In the genomic region with DNA sequence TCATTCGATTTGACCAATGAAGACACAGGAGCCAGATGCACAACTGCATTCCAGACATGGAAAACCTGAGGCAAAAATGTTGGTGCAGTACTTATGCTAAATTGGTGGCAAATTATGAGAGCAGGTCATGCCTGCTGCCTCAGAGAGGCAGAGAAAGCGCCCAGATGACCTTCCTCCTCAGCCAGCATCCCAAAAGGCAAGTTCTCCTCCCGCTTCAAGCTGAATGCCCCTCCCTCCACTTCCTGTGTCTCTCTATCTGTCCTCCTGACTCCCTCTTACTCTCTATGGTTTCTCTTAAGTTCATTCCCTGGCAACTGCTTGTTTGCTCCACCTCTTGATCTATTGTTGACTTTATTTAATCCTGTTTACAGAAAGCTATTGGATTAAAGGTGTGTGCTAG, we compare ENCODE assay signal across 23 mouse cellular contexts. TPM values are rescaled to one million over a fixed set of nuclear protein-coding genes. Genes with fewer than 3 reads are reported as not detected.
"Had no signal": no experiment of that assay in that cellular context is flagged by ENCODE, and none has a peak within 500 bp of the region (broad histone marks: within the 10 kb centered on the region; RNA-seq: fewer than 3 reads in every experiment).

No protein-coding gene starts in this region.

- H3K36me3 ChIP-seq: limb, embryonic 12.5 days; limb, embryonic 15.5 days; neural tube, embryonic 12.5 days; neural tube, embryonic 15.5 days had no signal

- H3K9ac ChIP-seq: limb, embryonic 12.5 days; limb, embryonic 15.5 days; liver, embryonic 14.5 days; liver, postnatal 0 days; lung, embryonic 14.5 days; neural tube, embryonic 12.5 days; neural tube, embryonic 15.5 days had no signal

- H3K4me1 ChIP-seq: neural tube, embryonic 12.5 days; neural tube, embryonic 15.5 days had no signal

- H3K27me3 ChIP-seq: limb, embryonic 12.5 days; limb, embryonic 15.5 days; neural tube, embryonic 12.5 days; neural tube, embryonic 15.5 days had no signal

- H3K27ac ChIP-seq: kidney, postnatal 0 days; limb, embryonic 12.5 days; limb, embryonic 15.5 days; liver, embryonic 14.5 days; macrophage; neural tube, embryonic 12.5 days; neural tube, embryonic 15.5 days; stomach, postnatal 0 days had no signal

- DNase-seq: kidney, adult 9 months; kidney, postnatal 25 days; left cerebral cortex, postnatal 4 days; liver, postnatal 0 days; lung, embryonic 14.5 days; midbrain, embryonic 14.5 days; right cerebral cortex, adult 18-20 months; right cerebral cortex, postnatal 14 days; right cerebral cortex, postnatal 4 days; thymus, adult 2 months; thymus, postnatal 14 days; thymus, postnatal 4 days had no signal

- ATAC-seq: liver, postnatal 0 days; lung, postnatal 0 days had no signal

- H3K9me3 ChIP-seq: limb, embryonic 12.5 days; limb, embryonic 15.5 days; neural tube, embryonic 12.5 days; neural tube, embryonic 15.5 days had no signal

- H3K4me2 ChIP-seq: limb, embryonic 12.5 days; limb, embryonic 15.5 days; liver, embryonic 11.5 days; lung, embryonic 14.5 days; neural tube, embryonic 12.5 days; neural tube, embryonic 15.5 days had no signal

- H3K4me3 ChIP-seq: limb, embryonic 12.5 days; limb, embryonic 15.5 days; neural tube, embryonic 12.5 days; neural tube, embryonic 15.5 days had no signal

RNA-seq across cellular contexts. Expression of gene Lrrc17, which starts 48.6 kb away (rescaled TPM):
- total RNA-seq: megakaryocyte, adult 5-6 weeks had no signal
- polyA plus RNA-seq: macrophage had no signal
